Mouse (Mus musculus) effector memory CD4-positive, alpha-beta T cell, adult 5 months (primary cell): Measurements from ENCODE around the gene Gm20878. TPM values are rescaled to one million over a fixed set of nuclear protein-coding genes. Genes with fewer than 3 reads are reported as not detected.

Experiments
- polyA plus RNA-seq: library from polyadenylated mRNA; unstranded; fragments of 100-300 nt; shearing (Covaris generic); gene quantifications from one replicate; pipeline ENCODE4 v1.2.1, GENCODE M21; 2017

Gm20878 gene
- polyA plus RNA-seq = 0.92 TPM

GRCm38 (mm10) chr4:41941272-41941671 lies at the start of gene Gm20878:
TSS of gene Gm20878 (plus strand) at chr4:41941572.

GRCm38 (mm10) chr4:41903310-41903709 lies 38.1 kb upstream of the Gm20878 start, which contains the start of gene Gm21541:
TSS of gene Gm21541 (plus strand) at chr4:41903610.

GRCm38 (mm10) chr4:41965758-41966157 lies 24.4 kb downstream of the Gm20878 start, which contains the start of gene Fam205a4:
TSS of gene Fam205a4 (plus strand) at chr4:41966058.

Other genes with a start within 250 kb of the Gm20878 start
- gene Cntfr, start 244.5 kb upstream of the Gm20878 start, polyA plus RNA-seq = not detected
- 6.8 TPM for gene Il11ra1, start 241.6 kb upstream of the Gm20878 start, polyA plus RNA-seq
- 22.5 TPM for gene Rpp25l, start 228.0 kb upstream of the Gm20878 start, polyA plus RNA-seq
- 100 TPM for gene Dctn3, start 218.4 kb upstream of the Gm20878 start, polyA plus RNA-seq
- not detected for gene Arid3c, start 210.4 kb upstream of the Gm20878 start, polyA plus RNA-seq
- 58.6 TPM for gene Galt, start 186.3 kb upstream of the Gm20878 start, polyA plus RNA-seq
- 25.2 TPM for gene Sigmar1, start 185.4 kb upstream of the Gm20878 start, polyA plus RNA-seq
- 8.3 TPM for gene Ccl27a, start 167.3 kb upstream of the Gm20878 start, polyA plus RNA-seq
- not detected for gene Gm21541, start 38.0 kb upstream of the Gm20878 start, polyA plus RNA-seq
- not detected for gene Fam205a4, start 24.5 kb downstream of the Gm20878 start, polyA plus RNA-seq
- not detected for gene Gm21093, start 93.2 kb downstream of the Gm20878 start, polyA plus RNA-seq
- gene Gm3893, start 149.6 kb downstream of the Gm20878 start, polyA plus RNA-seq = not detected
- not detected for gene Gm13304, start 173.2 kb downstream of the Gm20878 start, polyA plus RNA-seq
- gene Gm13306, start 211.9 kb downstream of the Gm20878 start, polyA plus RNA-seq = not detected
- gene Gm13305, start 227.0 kb downstream of the Gm20878 start, polyA plus RNA-seq = not detected